Mouse (Mus musculus) liver, adult 2 months (tissue): Measurements from ENCODE around the gene Rnf169. TPM values are rescaled to one million over a fixed set of nuclear protein-coding genes. Genes with fewer than 3 reads are reported as not detected.

ENCODE experiments used
- DNase-seq: peaks from one replicate; pipeline ENCODE4 v3.0.0-alpha.2; 2011; ENCODE audit warnings: low read depth, low spot score; ENCODE audit errors: extremely low read depth
- H3K27ac ChIP-seq: fragments of 200-500 bp; replicated peaks from 2 replicates; pipeline ENCODE4 v1.5.1; 2012; ENCODE audit warnings: low read depth, mild to moderate bottlenecking, control low read depth, inconsistent platforms, low read length; ENCODE audit not compliant: insufficient read depth
- H3K27me3 ChIP-seq: fragments of 200-500 bp; 2 replicates; pipeline ENCODE4 v1.6.1; 2012; ENCODE audit warnings: mild to moderate bottlenecking, moderate library complexity, low read length, inconsistent platforms; ENCODE audit not compliant: control insufficient read depth, insufficient read depth
- H3K36me3 ChIP-seq: fragments of 200-500 bp; 2 replicates; pipeline ENCODE4 v1.6.1; 2012; ENCODE audit warnings: low read length, inconsistent platforms; ENCODE audit not compliant: control insufficient read depth, insufficient read depth
- H3K4me1 ChIP-seq: fragments of 200-500 bp; 2 replicates; pipeline ENCODE4 v1.6.1; 2011; ENCODE audit warnings: low read length; ENCODE audit not compliant: control insufficient read depth, insufficient read depth
- H3K4me3 ChIP-seq: fragments of 200-500 bp; 2 replicates; pipeline ENCODE4 v1.5.1; 2011; ENCODE audit warnings: low read depth, mild to moderate bottlenecking, control low read depth, low read length, moderate library complexity; ENCODE audit not compliant: insufficient read depth
- H3K79me2 ChIP-seq: fragments of 200-500 bp; 2 replicates; pipeline ENCODE4 v1.6.1; 2012; ENCODE audit warnings: inconsistent platforms, mild to moderate bottlenecking, low read length, moderate library complexity; ENCODE audit not compliant: control insufficient read depth, insufficient read depth
- H3K9ac ChIP-seq: fragments of 200-500 bp; 2 replicates; pipeline ENCODE4 v1.6.1; 2012; ENCODE audit warnings: low read depth, mild to moderate bottlenecking, control low read depth, inconsistent platforms, low read length
- CTCF ChIP-seq: fragments of 200-500 bp; IDR thresholded peaks from 2 replicates; pipeline ENCODE4 v1.5.1; 2011; ENCODE audit warnings: low read depth, low read length, control low read depth
- POLR2A ChIP-seq: fragments of 200-500 bp; IDR thresholded peaks from 2 replicates; pipeline ENCODE4 v1.6.1; 2011; ENCODE audit warnings: low read length, control low read depth; ENCODE audit not compliant: insufficient read depth; ENCODE audit errors: extremely low read depth
- WGBS: fragments of 180-500 bp; shearing (Covaris S2); methylation state at CpG from one replicate; pipeline ENCODE4 v1.1.7; 2018; 5-methylcytosine and 5-hydroxymethylcytosine counted together
- polyA plus RNA-seq: library from polyadenylated mRNA; depleted of rRNA; stranded (reverse); fragments of >200 nt; gene quantifications from 2 replicates; pipeline ENCODE4 v1.2.3, GENCODE M21; 2012
- total RNA-seq: library from RNA; depleted of rRNA; stranded (reverse); fragments of >200 nt; gene quantifications from 2 replicates; pipeline ENCODE4 v1.2.3, GENCODE M21; 2014

Gene Rnf169
- total and polyA plus RNA-seq, 2 experiments: 5.6 to 27.6 TPM

DNA sequence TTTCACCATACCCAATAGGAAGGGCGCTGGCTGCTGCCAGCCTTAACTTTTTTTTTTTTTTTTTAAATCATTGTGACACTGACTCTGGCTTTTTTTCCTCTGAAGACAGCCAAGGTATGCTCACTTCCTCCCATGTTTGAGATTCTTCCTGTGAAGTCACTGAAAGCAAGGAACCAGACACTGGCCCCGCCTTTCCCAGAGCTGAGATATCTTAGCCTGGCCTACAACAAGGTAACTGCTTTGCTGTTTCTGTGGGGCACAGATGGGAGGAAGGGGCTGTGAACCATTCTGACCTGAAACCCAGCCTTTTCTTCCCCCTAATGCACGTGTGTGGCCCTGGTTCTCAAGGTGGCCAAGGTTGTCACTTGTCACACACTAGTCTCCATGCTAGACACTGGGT, 73.9 kb downstream of the Rnf169 start:
- DNase-seq: no peak
- H3K4me1 ChIP-seq: no peaks in the 10 kb centered on the region
- H3K36me3 ChIP-seq: no peaks in the 10 kb centered on the region
- H3K9ac ChIP-seq: no peak overlapping the region
- H3K4me3 ChIP-seq: no peak overlapping the region
- no peak overlapping the region for H3K27ac ChIP-seq
- 88% methylated on average over 3 of the region's 3 CpGs for WGBS
- no peak for TF ChIP-seq POLR2A
- TF ChIP-seq CTCF: no peak
- no peaks in the 10 kb centered on the region for H3K79me2 ChIP-seq
- H3K27me3 ChIP-seq: no peaks in the 10 kb centered on the region

DNA sequence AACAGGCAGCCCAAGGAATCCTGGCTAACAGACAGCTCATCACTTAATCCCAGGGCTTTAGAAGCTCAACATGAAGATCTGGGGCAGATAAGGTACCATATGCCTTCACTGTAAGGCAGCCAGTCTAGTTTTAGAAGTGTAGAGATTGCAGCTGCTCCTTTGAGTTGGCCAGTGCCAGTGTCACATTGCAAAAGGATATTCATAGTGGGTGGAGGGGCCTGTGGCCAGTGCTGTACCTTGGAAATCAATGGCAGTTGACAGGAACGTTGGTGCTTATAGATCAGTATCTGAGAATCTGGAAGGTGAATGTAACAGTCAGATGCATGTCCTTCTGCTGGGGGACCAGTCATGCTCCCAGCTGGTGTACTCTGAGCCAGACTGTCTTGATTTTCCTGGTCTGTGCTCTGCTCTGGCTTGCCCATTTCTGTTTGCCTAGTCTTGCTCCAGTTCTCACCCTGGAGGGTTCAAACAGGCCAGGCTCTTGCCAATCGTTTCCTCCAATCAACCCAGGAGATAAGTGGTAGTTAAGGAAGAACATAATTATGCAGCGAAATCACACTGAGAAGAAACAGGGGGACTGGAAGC, 75.7 kb downstream of the Rnf169 start:
- Histone ChIP-seq H3K79me2 (no peaks in the 10 kb centered on the region), H3K4me3 (no peak overlapping the region), H3K9ac (no peak overlapping the region), H3K36me3 (no peaks in the 10 kb centered on the region), H3K27me3 (no peaks in the 10 kb centered on the region), H3K4me1 (no peaks in the 10 kb centered on the region), H3K27ac (no peak overlapping the region)
- no peak for DNase-seq
- no peak for TF ChIP-seq CTCF
- TF ChIP-seq POLR2A: no peak
- WGBS: 39% methylated on average over 3 of the region's 3 CpGs

DNA sequence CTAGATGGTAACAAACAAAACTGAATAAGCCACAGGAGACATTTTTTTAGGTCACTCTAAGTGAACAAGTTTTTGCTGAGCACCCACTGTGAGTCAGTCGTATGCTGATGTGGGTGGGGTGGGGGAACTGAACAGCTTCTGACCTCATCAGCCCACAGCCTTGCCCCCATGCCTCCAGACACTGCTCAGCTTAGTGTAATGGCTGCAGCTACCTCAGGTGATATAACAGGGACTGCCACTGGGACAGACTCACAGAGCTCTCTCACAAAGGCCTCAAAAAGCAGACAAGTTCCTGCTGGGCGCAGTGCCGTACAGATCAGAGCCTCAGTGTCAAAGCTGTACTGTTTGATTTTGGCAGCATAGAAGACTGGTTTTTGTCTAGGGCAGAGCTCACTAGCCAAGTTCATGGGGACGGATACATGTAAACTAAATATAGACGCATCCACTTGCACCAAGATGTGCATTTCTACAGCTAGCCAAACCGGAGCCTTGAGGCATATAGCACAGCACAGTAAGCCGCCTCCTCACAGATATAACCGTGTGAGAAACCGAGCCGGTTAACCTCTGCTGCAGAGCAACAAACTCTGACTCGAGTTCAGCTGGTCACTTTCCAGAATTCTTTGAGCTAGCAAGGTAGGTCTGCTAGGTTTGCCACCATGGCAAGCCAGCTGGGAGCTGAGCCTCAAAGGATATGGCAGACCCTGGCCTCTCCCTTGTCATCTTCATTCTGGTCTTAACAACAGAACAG, 77.2 kb downstream of the Rnf169 start:
- Histone ChIP-seq H3K9ac (no peak overlapping the region), H3K27me3 (no peaks in the 10 kb centered on the region), H3K27ac (no peak overlapping the region), H3K79me2 (no peaks in the 10 kb centered on the region), H3K4me3 (no peak overlapping the region), H3K4me1 (no peaks in the 10 kb centered on the region), H3K36me3 (no peaks in the 10 kb centered on the region)
- TF ChIP-seq POLR2A (no peak), CTCF (no peak)
- no peak for DNase-seq
- 86% methylated on average over 11 of the region's 11 CpGs for WGBS

DNA sequence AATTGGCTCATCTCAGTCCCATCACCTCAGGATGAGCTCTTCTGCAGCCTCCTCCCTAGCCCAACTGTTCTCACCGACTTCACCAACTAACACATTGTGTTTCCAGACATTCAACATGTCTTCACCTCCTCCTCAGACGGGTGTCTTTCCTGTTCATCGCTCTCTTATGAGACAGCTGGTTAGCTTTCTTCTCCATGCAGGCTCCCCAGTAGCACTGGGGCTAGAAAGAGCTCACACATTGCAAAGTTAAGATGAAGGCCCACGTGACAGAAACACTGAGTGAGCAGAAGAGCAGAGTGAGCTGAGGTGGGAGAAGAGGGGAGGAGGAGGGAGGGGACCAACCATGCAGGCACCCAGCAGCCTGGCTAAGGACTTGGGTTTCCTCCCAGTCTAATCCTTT, 78.0 kb downstream of the Rnf169 start:
- Histone ChIP-seq H3K36me3 (no peaks in the 10 kb centered on the region), H3K27ac (no peak overlapping the region), H3K27me3 (no peaks in the 10 kb centered on the region), H3K4me1 (no peaks in the 10 kb centered on the region), H3K79me2 (no peaks in the 10 kb centered on the region), H3K9ac (no peak overlapping the region), H3K4me3 (no peak overlapping the region)
- no peak for DNase-seq
- TF ChIP-seq POLR2A (no peak), CTCF (no peak)
- WGBS: 80% methylated on average over 4 of the region's 4 CpGs

DNA sequence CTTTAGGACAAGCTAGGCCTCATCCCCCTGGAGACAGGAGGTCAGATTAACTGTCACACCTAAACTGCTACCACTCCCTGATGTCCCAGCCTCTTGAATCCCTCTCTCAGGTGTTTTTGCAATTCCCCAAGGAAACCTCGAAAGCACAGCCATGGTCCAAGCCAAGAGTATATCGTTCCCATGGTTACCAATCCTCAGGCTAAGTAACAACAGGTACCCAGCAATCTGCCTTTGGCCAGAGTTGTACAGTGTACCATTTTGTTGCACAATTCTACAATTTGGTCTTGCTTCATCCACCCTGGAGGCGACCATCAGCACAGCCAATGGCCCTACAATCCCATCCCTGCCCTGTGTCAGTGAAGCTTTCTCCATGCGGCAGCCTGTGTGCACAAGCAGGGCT, 83.3 kb downstream of the Rnf169 start:
- DNase-seq: no peak
- H3K27me3 ChIP-seq: no peaks in the 10 kb centered on the region
- no peaks in the 10 kb centered on the region for H3K36me3 ChIP-seq
- no peaks in the 10 kb centered on the region for H3K4me1 ChIP-seq
- H3K4me3 ChIP-seq: no peak overlapping the region
- no peaks in the 10 kb centered on the region for H3K79me2 ChIP-seq
- TF ChIP-seq CTCF: no peak
- no peak for TF ChIP-seq POLR2A
- no peak overlapping the region for H3K27ac ChIP-seq
- H3K9ac ChIP-seq: no peak overlapping the region
- 62% methylated on average over 4 of the region's 4 CpGs for WGBS

DNA sequence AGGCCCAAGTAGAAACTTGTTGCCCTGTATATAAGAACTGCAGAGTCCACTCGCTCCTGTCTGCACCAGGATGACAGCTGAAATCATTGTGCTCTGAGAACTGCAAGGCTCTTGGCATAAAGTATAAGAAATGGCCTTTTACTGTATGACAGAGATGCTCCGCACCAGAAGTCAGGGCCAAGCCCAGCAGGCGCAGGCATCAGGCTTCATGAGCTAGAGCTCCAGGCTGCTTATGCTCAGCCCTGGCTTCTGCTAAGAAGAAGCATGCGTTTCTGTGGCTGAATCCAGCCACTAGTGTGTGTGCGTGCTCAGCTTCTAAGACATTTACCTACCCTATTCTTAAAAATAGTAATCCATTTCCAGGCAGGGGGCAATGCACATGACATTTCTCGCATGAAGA, 85.8 kb downstream of the Rnf169 start:
- no peak overlapping the region for H3K9ac ChIP-seq

More for the DNA sequence above, 85.8 kb downstream of the Rnf169 start:
- no peak for TF ChIP-seq POLR2A
- no peak for TF ChIP-seq CTCF
- H3K4me3 ChIP-seq: no peak overlapping the region
- H3K4me1 ChIP-seq: no peaks in the 10 kb centered on the region
- no peak overlapping the region for H3K27ac ChIP-seq
- WGBS: 91% methylated on average over 6 of the region's 6 CpGs
- no peak for DNase-seq
- H3K36me3 ChIP-seq: no peaks in the 10 kb centered on the region
- no peaks in the 10 kb centered on the region for H3K79me2 ChIP-seq
- no peaks in the 10 kb centered on the region for H3K27me3 ChIP-seq
